Mouse (Mus musculus): ENCODE data around the gene Hps1.
"Not testable (repeated sequence)": the region's sequence is repeated elsewhere in the genome, so short reads cannot be mapped to it uniquely, and the experiment has no call there.

Hps1 gene

DNA sequence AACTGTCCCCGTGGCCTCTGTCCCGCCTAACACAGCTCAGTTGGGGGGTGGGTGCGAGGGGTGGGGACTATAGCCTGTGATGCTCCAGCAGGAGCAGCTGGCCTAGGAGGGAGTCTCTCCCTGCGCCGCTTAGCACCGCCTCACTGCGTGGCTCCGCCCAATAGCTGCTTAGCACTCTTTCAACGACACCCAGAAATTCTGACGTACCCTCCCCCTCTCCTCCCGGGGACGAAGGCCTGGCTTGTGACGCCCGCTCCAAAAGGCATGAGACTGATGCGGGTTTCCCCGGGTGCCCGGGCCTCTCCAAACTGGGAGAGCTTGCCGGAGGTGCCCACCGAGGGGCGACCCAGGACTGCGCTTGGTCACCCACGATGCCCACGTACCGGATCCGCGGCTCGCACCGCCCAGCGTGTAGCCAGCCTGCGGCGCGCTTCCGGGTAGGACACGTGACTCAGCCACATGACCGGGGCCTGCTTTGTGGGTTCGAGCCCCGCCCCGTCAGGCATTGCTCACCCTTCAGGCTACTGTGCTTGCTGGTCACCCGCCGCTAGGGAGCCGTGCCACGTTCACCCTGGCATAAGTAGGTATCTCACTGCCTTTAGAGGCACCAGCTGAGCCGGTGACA, at the start of gene Hps1:
TSS of gene Hps1 (minus strand) at position 448 of the 625 bp plus-strand sequence.
- DNase-seq (ENCODE audit: low spot score in 2 of 2): peak; percentile 85

DNA sequence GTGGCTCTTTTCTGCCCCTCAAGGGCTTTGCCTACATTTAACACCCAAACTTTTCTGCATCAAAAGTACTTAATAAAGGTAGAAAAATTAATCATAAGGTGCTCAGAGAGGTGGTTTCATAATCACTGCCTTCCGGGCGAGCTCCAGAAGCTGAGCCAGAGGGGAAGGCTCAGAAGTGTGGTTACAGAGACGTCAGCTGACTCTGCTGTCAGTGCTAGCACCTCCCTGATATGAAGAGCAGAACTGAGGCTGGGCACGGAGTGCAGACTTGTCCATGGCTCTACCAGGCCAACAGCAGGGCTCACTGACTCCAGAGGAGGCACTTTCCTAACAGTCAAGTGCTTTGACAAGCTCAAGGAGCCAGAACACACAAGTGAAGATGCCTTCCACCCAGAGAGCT, 49.4 kb upstream of the Hps1 start:
- no peak for DNase-seq (ENCODE audit: low spot score in 2 of 2)

DNA sequence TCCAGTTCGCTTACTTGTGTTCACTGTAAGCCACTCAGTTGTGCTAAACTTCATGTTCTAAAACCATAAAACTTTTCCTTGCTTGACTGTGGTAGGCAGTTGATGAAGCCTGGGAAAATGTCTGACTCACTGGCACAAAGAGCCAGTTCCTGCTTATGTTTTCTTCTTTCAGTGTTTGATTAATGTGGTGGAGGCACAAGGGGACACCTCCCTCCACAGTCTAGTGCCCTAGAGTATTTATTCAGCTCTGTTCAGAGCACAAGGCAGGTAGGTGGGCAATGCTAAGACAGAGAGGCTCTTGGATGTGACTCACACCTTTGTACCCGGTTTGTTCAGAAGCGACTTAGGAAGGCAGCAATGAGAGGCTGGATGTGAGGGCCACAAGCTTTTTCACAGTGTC, 48.1 kb upstream of the Hps1 start:
- no peak for DNase-seq (ENCODE audit: low spot score in 2 of 2)

DNA sequence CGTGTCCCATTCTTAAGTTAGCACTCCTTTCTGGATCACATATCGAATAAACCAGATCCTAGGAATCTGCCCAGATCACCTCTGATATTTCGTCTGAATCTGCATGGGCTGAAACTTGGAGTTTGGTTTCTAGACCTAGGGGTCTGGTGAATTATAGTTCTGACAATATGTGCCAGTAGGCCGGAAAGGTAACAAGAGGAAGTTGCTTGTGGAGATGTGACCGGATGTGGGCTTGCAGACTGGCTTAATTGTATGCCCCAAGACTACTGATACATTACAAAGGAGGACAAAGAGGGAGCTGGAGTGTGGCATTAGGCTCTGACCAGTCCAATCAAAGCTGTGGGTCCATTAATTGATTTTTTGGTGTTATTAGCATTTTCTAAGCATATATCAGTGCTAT, 40.3 kb upstream of the Hps1 start:
- no peak for DNase-seq (ENCODE audit: low spot score in 2 of 2)

DNA sequence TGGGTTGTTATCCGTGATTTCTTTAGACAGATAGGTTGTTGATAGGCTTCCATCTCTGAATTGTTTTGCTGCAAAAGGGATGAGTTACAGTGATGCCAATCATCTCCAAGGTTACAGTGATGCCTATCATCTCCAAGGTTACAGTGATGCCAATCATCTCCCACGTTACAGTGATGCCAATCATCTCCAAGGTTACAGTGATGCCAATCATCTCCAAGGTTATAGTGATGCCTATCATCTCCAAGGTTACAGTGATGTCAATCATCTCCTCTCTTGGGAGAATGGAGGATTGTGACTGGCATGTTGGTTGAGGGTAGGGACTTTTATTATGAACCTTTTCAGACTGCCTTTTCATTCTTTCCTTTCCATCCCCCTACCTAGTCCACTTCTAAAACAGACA, 38.0 kb upstream of the Hps1 start:
- DNase-seq (ENCODE audit: low spot score in 2 of 2): no peak

DNA sequence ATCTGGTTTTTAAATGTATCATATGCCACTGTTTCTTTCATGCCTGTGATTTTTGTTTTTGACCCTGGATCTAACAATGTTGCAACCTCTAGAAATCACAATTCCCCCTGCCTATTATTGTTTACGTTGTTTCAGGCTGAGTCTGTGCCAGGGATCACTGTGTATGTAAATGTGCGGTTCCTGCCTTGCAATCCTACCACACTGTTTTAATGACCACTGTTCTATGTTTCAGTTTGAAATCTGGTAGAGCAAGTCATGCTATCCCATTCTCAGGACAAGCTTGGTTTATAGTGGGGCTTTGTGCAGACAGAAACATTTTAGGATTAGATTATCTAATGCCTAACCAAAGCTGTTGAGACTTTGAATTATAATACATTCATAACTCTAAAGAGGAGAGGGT, 36.5 kb upstream of the Hps1 start:
- no peak for DNase-seq (ENCODE audit: low spot score in 2 of 2)

DNA sequence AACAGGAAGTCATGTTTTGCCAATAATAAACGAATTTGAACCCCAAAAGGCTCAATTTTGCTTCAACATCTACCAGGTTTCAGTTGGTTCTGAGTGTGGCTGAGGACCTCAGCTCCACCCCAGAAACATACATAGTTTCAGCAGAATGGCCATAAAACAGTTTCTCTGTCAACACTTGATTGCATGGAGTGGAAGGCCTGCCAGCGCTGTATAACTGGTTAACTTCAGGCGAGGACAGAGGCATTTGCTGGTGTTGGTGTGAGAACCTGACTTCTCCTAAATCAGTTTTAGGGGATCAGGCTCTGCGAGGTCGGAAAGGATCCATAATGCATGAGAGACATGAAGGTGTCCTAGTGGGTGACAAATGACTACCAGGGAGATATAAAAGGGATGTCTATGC, 30.4 kb upstream of the Hps1 start:
- no peak for DNase-seq (ENCODE audit: low spot score in 2 of 2)

DNA sequence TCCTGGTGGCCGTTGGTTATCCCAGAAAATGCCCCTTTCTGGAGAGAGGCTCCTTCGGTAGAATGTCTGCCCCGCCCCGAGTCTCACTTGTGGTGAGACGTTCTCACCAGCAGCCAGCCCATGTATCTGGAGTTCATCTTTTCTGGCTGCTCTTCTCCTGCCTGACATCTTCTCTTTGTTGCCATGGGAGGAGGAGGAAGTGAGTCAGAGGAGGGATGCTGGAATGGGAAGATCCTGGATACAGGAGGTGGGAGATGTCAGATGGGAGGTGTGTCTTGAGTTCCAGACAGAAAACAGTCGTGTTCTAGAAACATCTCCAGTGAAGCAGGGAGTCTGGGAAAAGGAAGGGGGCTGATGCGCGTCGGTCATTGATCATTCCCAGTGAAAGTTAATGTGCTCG, 29.7 kb upstream of the Hps1 start:
- DNase-seq (ENCODE audit: low spot score in 2 of 2): no peak

DNA sequence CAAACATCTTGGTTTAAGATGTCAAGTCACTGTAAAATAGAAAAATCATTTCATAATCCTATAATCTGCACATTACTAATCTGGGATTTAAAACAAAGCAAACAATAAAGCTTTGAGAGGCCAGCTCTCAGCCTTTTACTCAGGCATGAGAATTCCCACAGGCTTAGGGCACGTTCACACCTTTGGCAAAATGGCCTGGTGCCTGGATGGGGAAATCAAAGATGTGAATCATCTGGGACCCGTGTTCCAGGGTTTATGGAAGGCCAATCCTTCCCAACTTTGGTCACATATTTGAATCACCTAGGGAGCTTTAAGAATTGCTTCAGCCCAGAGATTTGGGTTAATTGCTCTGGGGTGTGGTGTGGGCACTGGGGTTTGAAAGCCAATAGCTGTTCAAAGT, 18.1 kb upstream of the Hps1 start:
- DNase-seq (ENCODE audit: low spot score in 2 of 2): no peak

DNA sequence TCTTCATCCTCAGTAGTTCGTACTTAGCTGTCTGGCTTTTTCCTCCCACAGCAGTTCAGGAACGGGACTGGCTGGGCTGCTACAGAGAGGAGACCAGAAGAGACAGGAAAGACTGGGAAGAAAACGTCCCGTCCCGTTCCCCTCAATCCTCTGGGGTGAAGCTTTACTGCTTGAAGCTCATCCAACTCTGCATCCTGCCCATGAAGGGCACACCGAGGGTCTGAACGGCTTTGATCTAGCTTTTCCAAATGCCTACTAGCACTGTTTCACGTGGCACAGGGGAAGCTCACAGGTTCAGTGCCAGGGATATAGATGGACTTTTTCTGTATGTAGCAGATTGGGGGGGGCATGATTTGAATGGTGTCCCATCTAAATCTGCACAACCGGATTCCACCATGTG, 16.0 kb upstream of the Hps1 start:
- no peak for DNase-seq (ENCODE audit: low spot score in 2 of 2)

DNA sequence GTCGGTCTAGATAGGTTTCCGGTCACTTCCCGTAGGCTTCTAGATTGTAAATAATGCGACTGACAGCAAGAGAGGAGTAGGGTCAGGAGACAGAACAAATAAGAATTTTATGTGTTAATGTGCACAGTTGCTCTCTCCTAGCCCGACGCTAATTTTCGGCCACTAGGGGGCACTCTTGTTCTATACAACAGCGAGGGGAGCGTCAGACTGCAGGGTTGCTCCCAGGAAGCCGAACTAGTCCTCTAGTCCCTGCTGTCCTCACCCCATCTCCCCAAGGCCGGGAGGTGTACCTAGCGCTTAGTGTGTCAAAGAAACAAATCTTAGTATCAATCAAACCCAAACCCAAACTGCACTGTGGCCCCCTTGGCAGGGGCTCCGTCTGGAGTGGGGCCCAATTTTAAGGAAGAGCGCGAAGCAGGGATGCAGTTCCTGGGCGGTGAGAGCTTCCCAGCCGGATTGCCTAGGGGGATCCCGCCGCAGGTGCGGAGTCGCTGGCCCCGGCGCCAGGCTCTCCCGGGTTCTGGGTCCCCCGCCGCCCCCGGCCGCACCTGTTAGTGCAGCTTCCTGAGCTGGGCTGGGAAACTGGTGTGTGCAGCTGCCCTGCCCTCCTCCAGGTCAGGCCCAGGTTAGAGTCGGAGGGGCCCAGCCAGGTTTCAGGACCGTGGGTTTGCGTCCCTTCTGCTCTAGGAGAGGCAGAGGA, 15.3 kb upstream of the Hps1 start:
- DNase-seq (ENCODE audit: low spot score in 2 of 2): peak; percentile 74 to 92

DNA sequence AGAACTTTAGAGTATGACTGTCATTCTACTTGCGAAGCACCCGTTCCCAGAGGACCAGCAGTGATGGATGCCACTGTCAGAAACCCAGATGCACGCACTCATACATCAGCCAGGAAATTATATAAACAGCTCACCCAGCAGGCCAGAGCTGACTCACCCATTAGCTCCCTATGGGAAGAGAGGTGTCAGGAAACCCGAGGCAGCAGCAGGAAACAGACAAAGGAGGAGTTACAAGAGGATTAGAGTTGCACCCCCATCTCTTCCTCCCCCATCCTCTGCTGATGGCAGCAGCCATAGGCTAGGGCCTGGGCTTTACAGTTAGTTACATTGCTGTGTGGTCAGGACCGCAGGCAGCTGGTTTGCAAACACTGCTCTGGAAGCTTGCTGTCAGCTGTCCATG, 8.5 kb upstream of the Hps1 start:
- DNase-seq (ENCODE audit: low spot score in 2 of 2): no peak

DNA sequence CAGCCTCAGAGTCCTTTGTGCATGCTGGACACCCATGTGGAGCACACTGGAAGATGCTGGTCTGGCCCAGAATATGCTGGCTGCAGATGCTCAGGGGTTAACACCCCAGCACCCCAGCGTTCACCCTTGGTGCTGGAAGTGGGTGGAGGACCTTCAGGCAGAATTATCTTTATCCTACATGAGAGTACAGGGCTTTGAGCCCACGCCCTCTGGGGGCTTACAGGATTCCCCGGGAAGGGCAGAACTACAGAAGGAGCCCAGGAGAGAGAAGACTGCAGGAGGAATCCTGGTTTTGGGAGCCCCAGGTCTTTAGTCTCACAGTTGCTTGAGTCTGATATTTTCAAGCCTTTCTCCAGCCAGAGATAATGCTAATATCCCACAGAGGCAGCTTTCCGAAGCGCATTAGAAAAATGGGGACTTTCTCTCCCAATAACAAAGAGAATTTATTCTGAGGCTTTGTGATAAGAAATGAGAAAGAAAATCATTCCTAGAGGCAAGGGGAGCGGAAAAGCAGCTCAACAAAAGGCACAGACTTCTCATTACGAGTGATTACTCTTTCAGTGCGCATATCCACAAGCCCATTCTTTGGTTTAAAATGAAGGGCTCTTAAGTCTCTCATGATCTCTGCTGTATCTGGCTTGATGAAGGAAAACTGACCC, 5.9 kb upstream of the Hps1 start:
- no peak for DNase-seq (ENCODE audit: low spot score in 2 of 2)

DNA sequence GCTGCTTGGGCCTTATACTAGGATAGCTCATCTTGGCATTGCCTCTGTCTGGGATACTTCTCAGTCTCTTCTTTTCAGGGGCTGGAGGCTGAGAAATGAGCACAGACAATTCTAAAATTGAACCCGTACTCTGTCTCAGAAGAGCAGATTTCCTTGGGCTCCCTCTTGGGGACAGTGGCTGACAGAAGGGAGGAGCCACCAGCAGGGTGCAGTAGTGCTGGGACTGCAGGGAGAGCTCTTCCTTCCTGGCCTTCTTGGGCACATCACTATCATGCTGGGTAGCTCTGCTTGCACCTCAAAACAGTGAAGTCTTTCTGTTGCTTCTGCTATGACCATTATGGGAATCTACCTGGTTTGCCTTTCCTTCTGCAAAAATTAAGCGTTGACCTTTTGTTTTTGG, 5.4 kb upstream of the Hps1 start:
- no peak for DNase-seq (ENCODE audit: low spot score in 2 of 2)

DNA sequence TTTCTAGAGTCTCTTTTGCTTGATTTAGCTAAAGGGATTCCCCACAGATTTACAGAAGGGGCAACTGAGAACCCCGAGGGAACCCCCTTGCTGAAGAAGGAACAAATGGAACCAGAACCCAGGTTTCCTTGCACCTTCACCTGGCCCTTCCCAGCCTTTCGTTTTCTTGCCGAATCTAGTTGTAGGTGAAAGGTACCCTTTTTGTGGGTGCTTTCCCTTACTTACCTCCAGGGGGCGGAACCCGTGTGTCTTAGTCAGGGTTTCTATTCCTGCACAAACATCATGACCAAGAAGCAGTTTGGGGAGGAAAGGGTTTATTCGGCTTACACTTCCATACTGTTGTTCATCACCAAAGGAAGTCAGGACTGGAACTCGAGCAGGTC, 369 bp upstream of the Hps1 start:
- not testable (repeated sequence) for DNase-seq (ENCODE audit: low spot score in 2 of 2)

DNA sequence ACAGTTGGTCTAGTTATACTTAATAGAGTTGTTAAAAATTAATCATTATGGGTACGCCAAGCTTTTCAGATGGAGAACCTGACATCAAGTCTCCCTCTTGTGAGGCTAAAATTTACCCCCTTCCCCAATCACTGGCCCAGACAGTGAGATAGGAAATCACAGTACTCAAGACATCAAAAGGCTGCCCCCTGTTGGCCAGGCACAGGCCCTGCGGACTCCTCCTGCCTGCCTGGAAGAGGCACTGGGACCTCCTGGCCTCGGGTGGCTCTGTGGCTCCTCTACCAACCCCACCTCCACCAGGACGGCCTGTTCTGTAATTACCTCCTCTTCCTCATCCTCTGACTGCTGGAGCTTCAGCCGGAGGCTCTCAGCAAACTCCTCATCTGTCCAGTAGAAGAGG, 2.0 kb downstream of the Hps1 start:
- no peak for DNase-seq (ENCODE audit: low spot score in 2 of 2)

DNA sequence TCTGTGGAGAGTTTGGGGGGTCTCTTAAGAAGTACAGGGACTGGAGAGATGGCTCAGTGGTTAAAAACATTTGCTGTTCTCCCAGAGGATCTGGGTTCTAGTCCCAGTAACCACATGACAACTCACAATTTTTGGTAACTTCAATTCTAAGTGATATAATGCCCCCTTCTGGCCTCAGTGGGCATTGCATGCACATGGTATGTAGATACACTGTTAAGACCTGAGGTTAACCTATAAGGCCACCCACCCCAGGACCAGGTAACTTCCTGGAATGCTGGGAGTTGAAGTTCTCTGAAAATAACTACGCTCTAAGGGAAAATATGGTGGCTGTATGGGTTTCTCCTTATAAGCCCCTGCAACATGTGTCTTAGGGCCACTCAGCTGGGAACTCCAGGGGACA, 3.0 kb downstream of the Hps1 start:
- DNase-seq (ENCODE audit: low spot score in 2 of 2): no peak

DNA sequence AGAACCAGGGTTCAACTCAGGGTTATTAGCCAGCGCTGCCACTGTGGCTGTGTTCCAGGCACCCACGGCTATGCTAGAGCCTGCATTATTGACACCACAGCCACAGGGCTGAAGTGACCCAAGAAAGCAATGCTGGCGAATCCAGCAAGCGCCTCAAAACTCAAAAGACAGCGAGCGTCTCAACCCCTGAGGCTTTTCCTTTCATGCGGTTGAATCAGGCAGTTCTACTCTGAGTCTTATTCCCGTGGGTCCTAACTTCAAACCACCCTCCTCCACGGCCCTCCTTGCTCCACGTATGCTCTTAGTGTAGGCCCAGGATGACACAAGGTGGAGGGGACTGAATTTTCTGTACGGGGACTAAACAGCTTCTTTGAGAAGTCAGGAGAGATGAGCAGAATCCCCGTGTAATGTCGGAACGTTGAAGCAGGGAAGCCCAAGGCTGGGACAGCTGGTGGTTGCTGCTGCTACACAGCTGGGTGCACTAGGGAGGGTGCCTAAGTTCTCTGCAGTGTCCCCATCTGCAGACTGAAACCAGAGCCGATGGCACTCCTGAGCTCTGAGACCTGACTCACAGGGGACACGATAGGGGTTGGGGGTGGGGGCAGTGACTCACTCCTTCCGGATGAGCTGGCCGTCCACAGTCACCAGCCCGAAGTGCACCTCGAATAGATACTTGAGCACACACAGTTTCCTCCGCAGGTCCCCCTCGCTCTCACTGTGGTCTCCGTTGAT, 9.5 kb downstream of the Hps1 start:
- no peak for DNase-seq (ENCODE audit: low spot score in 2 of 2)

DNA sequence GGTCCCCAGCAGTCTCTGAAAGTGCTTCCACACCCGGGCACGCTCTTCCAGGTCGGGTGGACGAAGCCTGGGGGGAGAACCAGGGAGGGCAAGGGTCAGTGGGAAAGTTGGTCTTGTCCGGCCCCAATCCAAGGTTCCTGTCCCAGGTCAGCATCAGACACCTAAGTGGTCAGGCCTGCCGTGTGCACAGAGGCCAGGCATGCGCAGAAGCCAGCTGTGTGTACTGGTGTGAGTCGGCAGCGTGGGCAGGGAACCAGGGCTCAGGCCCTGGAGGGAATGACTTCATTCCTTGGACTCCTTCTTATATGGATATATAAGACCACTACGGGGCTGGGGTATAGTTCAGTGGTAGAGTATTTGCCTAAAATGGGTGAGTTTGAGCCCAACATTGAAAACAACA, 10.1 kb downstream of the Hps1 start:
- DNase-seq (ENCODE audit: low spot score in 2 of 2): no peak

DNA sequence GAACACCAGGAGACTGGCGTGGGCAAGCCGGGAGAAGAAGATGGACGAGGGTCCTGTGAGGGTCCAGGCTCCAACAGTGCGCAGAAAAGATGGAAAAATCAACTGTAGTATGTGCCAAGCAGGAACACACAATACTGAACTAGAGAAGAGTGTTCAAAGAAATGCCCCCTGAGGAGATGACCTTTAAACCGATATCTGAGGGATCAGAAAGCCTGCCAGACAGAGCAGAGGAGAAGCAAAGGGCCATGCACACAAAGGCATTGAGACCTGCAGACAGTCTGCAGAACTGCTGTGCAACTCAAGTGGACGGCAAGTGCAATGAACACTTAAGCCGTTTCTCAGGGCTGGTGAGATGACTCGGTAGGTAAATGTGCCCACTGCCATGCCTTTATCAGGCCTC, 12.4 kb downstream of the Hps1 start:
- no peak for DNase-seq (ENCODE audit: low spot score in 2 of 2)

DNA sequence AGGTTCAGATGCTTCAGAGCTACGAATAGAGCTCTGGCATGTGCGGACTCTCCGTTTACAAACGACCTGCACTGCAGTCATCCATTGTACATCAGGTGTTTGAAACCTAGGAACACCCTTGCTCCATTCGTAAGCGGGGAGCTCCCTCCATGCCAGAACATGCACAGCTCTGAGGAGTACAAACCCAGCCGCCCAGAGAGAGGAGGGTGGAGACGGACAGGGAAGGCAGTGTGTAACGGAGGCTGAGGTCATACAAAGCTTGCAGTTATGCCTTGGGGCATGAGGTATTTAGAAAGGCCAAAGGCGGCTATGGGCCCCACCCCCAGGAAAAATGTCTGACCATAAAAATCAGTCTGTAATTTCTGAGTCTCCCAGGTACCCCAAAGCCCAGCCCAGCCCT, 15.4 kb downstream of the Hps1 start:
- no peak for DNase-seq (ENCODE audit: low spot score in 2 of 2)

DNA sequence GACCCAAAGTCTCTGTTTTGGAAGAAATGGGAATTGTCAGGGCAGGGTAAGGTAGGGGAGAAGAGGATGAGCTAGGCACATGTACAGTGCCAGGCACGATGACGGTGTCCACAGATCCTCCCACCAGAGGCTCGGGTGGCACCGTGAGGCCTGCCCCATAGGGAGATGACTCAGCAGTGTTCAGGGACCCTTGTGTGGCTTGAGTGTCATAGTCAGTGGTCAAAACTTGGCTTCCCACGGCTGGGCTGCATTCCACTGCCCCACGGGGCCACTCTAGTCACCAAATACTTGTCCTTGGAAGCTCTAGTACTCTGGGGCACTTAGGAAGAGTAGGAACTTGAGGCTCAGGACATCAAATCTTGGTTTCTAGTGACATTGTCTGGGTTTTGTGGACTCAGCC, 23.1 kb downstream of the Hps1 start:
- DNase-seq (ENCODE audit: low spot score in 2 of 2): no peak

Measured in frontal cortex, postnatal 14 days (tissue).